Mouse (Mus musculus) limb, embryonic 15.5 days (tissue): ENCODE data around the gene Msx1. TPM values are rescaled to one million over a fixed set of nuclear protein-coding genes. Genes with fewer than 3 reads are reported as not detected.
A peak's percentile ranks its signal among the peaks of the same experiment; 100 is the strongest.

Experiments used
- ATAC-seq: fragments of 200-750 bp; cut with Nextera tagmentation; 2 replicates; pipeline ENCODE4 v1.8.0; 2017; ENCODE audit warnings: low read depth, moderate TSS enrichment; ENCODE audit not compliant: insufficient number of reproducible peaks, low FRiP score, low TSS enrichment
- H3K27ac ChIP-seq: fragments of 300-500 bp; sonication (generic); 2 replicates; pipeline ENCODE4 v1.5.1; 2015; ENCODE audit warnings: moderate library complexity, mild to moderate bottlenecking, inconsistent platforms
- H3K27me3 ChIP-seq: fragments of 300-500 bp; sonication (generic); 2 replicates; pipeline ENCODE4 v1.6.1; 2015; ENCODE audit warnings: inconsistent platforms
- H3K36me3 ChIP-seq: fragments of 300-500 bp; sonication (generic); 2 replicates; pipeline ENCODE4 v1.6.1; 2015; ENCODE audit warnings: inconsistent platforms
- H3K4me1 ChIP-seq: fragments of 300-500 bp; sonication (generic); 2 replicates; pipeline ENCODE4 v1.6.1; 2015; ENCODE audit warnings: inconsistent platforms
- H3K4me2 ChIP-seq: fragments of 300-500 bp; sonication (generic); 2 replicates; pipeline ENCODE4 v1.6.1; 2015; ENCODE audit warnings: mild to moderate bottlenecking, inconsistent platforms
- H3K4me3 ChIP-seq: fragments of 300-500 bp; sonication (generic); 2 replicates; pipeline ENCODE4 v1.5.1; 2015; ENCODE audit warnings: mild to moderate bottlenecking, inconsistent platforms
- H3K9ac ChIP-seq: fragments of 300-500 bp; sonication (generic); 2 replicates; pipeline ENCODE4 v1.6.1; 2015; ENCODE audit warnings: inconsistent platforms
- H3K9me3 ChIP-seq: fragments of 300-500 bp; sonication (generic); 2 replicates; pipeline ENCODE4 v1.6.1; 2016; ENCODE audit warnings: inconsistent platforms
- WGBS: fragments of 180-500 bp; shearing (Covaris S2); methylation state at CpG from one replicate; pipeline ENCODE4 v1.1.7; 2015; 5-methylcytosine and 5-hydroxymethylcytosine counted together
- polyA plus RNA-seq: library from polyadenylated mRNA; unstranded; fragments of >200 nt; fragmentation: Nextera tagmentation; extraction: Ambion mirVana; gene quantifications from 2 replicates; pipeline ENCODE4 v1.2.1, GENCODE M21; 2015

Gene Msx1
- polyA plus RNA-seq, 1 experiment from 2014 or later, result 137 TPM

GRCm38 (mm10) chr5:37825111-37825600, 773 bp upstream of the Msx1 start:
- H3K4me2 ChIP-seq, result no peak overlapping the region
- peaks cover 91% of the 10 kb centered on the region for H3K27me3 ChIP-seq
- ATAC-seq, result no peak
- H3K36me3 ChIP-seq, result no peaks in the 10 kb centered on the region
- no peak overlapping the region for H3K9ac ChIP-seq
- H3K27ac ChIP-seq, result no peak overlapping the region
- no peaks in the 10 kb centered on the region for H3K9me3 ChIP-seq
- peaks cover 54% of the 10 kb centered on the region for H3K4me1 ChIP-seq
- WGBS, result 19% methylated on average over 7 of the region's 7 CpGs
- peak overlapping the region; percentile 57 for H3K4me3 ChIP-seq

GRCm38 (mm10) chr5:37823721-37824460, 492 bp downstream of the Msx1 start:
- ATAC-seq, result peak; percentile 25
- H3K9ac ChIP-seq, result peak overlapping the region; percentile 55
- H3K9me3 ChIP-seq, result no peaks in the 10 kb centered on the region
- H3K4me1 ChIP-seq, result peaks cover 60% of the 10 kb centered on the region
- H3K4me2 ChIP-seq, result peak overlapping the region; percentile 90
- peaks cover 92% of the 10 kb centered on the region for H3K27me3 ChIP-seq
- H3K4me3 ChIP-seq, result peak overlapping the region; percentile 57
- WGBS, result under 1% methylated on average over 55 of the region's 58 CpGs
- peak overlapping the region; percentile 78 for H3K27ac ChIP-seq
- no peaks in the 10 kb centered on the region for H3K36me3 ChIP-seq

- H3K36me3 ChIP-seq, result no peaks in the 10 kb centered on the region
- H3K4me1 ChIP-seq, result peaks cover 62% of the 10 kb centered on the region
These were observed 1.3 kb downstream of the Msx1 start for GRCm38 (mm10) chr5:37822791-37823720.

GRCm38 (mm10) chr5:37822116-37822707, 2.2 kb downstream of the Msx1 start:
- peak overlapping the region; percentile 55; the same call in 1 of the 2 replicates for H3K9ac ChIP-seq
- peak overlapping the region; percentile 57 for H3K4me3 ChIP-seq
- H3K4me2 ChIP-seq, result peak overlapping the region; percentile 90
- no peak for ATAC-seq
- H3K36me3 ChIP-seq, result no peaks in the 10 kb centered on the region
- WGBS, result 26% methylated on average over 11 of the region's 11 CpGs
- no peaks in the 10 kb centered on the region for H3K9me3 ChIP-seq
- H3K4me1 ChIP-seq, result peaks cover 65% of the 10 kb centered on the region
- peaks cover 92% of the 10 kb centered on the region for H3K27me3 ChIP-seq
- no peak overlapping the region; the same call in 1 of the 2 replicates for H3K27ac ChIP-seq

More at GRCm38 (mm10) chr5:37822791-37823720, 1.3 kb downstream of the Msx1 start:
- Histone ChIP-seq H3K9ac (peak overlapping the region; percentile 55), H3K4me2 (peak overlapping the region; percentile 90), H3K4me3 (peak overlapping the region; percentile 57), H3K9me3 (no peaks in the 10 kb centered on the region), H3K27ac (peak overlapping the region; percentile 78), H3K27me3 (peaks cover 92% of the 10 kb centered on the region)
- 3% methylated on average over 42 of the region's 42 CpGs for WGBS
- no peak for ATAC-seq

- Histone ChIP-seq H3K9ac (0 out of 2 replicates have a peak overlapping the region, but pooled peaks have one; percentile 7), H3K4me2 (peak overlapping the region; percentile 90), H3K9me3 (no peaks in the 10 kb centered on the region), H3K27ac (peak overlapping the region; percentile 33), H3K4me3 (peak overlapping the region; percentile 57), H3K36me3 (no peaks in the 10 kb centered on the region), H3K4me1 (peaks cover 62% of the 10 kb centered on the region), H3K27me3 (peaks cover 92% of the 10 kb centered on the region)
- WGBS, result 5% methylated on average over 27 of the region's 27 CpGs
- ATAC-seq, result no peak
These were observed 3.2 kb downstream of the Msx1 start for GRCm38 (mm10) chr5:37821111-37821601.

GRCm38 (mm10) chr5:37820689-37821088, 3.7 kb downstream of the Msx1 start:
- H3K4me1 ChIP-seq, result peaks cover 58% of the 10 kb centered on the region

GRCm38 (mm10) chr5:37819971-37820370, 4.4 kb downstream of the Msx1 start:
- H3K9ac ChIP-seq, result no peak overlapping the region
- H3K9me3 ChIP-seq, result no peaks in the 10 kb centered on the region
- H3K4me2 ChIP-seq, result no peak overlapping the region
- 20% methylated on average over 3 of the region's 3 CpGs for WGBS
- peaks cover 91% of the 10 kb centered on the region for H3K27me3 ChIP-seq
- peaks cover 58% of the 10 kb centered on the region for H3K4me1 ChIP-seq
- H3K4me3 ChIP-seq, result no peak overlapping the region
- no peaks in the 10 kb centered on the region for H3K36me3 ChIP-seq
- ATAC-seq, result no peak
- H3K27ac ChIP-seq, result no peak overlapping the region

More at GRCm38 (mm10) chr5:37820689-37821088, 3.7 kb downstream of the Msx1 start:
- WGBS, result 28% methylated on average over 8 of the region's 8 CpGs
- Histone ChIP-seq H3K27ac (no peak overlapping the region), H3K9ac (no peak overlapping the region), H3K4me2 (peak overlapping the region; percentile 90), H3K36me3 (no peaks in the 10 kb centered on the region), H3K4me3 (peak overlapping the region; percentile 57), H3K27me3 (peaks cover 92% of the 10 kb centered on the region), H3K9me3 (no peaks in the 10 kb centered on the region)
- ATAC-seq, result no peak

- Histone ChIP-seq H3K9me3 (no peaks in the 10 kb centered on the region), H3K4me3 (peak overlapping the region; percentile 1; the same call in 1 of the 2 replicates), H3K9ac (no peak overlapping the region), H3K4me1 (peaks cover 55% of the 10 kb centered on the region), H3K4me2 (no peak overlapping the region), H3K27me3 (peaks cover 91% of the 10 kb centered on the region), H3K27ac (peak overlapping the region; percentile 24; the same call in 1 of the 2 replicates), H3K36me3 (no peaks in the 10 kb centered on the region)
- no peak for ATAC-seq
- 28% methylated on average over 5 of the region's 5 CpGs for WGBS
These were observed 4.8 kb downstream of the Msx1 start for GRCm38 (mm10) chr5:37819541-37819940.

GRCm38 (mm10) chr5:37818533-37819215, 5.7 kb downstream of the Msx1 start:
- Histone ChIP-seq H3K4me2 (peak overlapping the region; percentile 41; the same call in 1 of the 2 replicates), H3K4me1 (peaks cover 46% of the 10 kb centered on the region), H3K36me3 (no peaks in the 10 kb centered on the region), H3K9ac (no peak overlapping the region), H3K27ac (0 out of 2 replicates have a peak overlapping the region, but pooled peaks have one; percentile 24), H3K4me3 (peak overlapping the region; percentile 15), H3K9me3 (no peaks in the 10 kb centered on the region), H3K27me3 (peaks cover 89% of the 10 kb centered on the region)
- no peak for ATAC-seq
- WGBS, result 12% methylated on average over 25 of the region's 25 CpGs

- 9% methylated on average over 34 of the region's 34 CpGs for WGBS
- Histone ChIP-seq H3K36me3 (no peaks in the 10 kb centered on the region), H3K4me1 (peaks cover 39% of the 10 kb centered on the region), H3K4me3 (peak overlapping the region; percentile 27), H3K4me2 (peak overlapping the region; percentile 41), H3K27me3 (peaks cover 88% of the 10 kb centered on the region), H3K9me3 (no peaks in the 10 kb centered on the region), H3K27ac (no peak overlapping the region), H3K9ac (no peak overlapping the region)
- ATAC-seq, result no peak
These were observed 6.5 kb downstream of the Msx1 start for GRCm38 (mm10) chr5:37817658-37818532.
